Mouse (Mus musculus) adrenal gland, postnatal 14 days (tissue): ENCODE results near the gene Gm17490. TPM values are rescaled to one million over a fixed set of nuclear protein-coding genes. Genes with fewer than 3 reads are reported as not detected.
"Not testable (repeated sequence)": the region's sequence is repeated elsewhere in the genome, so short reads cannot be mapped to it uniquely, and the experiment has no call there.

Experiments used
- DNase-seq: peaks from one replicate; pipeline ENCODE4 v3.0.0; 2021; ENCODE audit warnings: mixed read lengths
- total RNA-seq: library from RNA; stranded (reverse); gene quantifications from 2 replicates; pipeline ENCODE4 v1.2.3, GENCODE M21; 2021

Gm17490 gene
- total RNA-seq, 1 experiment from 2014 or later = not detected

GRCm38 (mm10) chr2:11623726-11624125 lies 2.3 kb downstream of the Gm17490 start:
- DNase-seq = no peak

- no peak for DNase-seq
Measured at GRCm38 (mm10) chr2:11623173-11623572, 2.9 kb downstream of the Gm17490 start.

GRCm38 (mm10) chr2:11619598-11619997 lies 6.5 kb downstream of the Gm17490 start:
- DNase-seq = no peak

- no peak for DNase-seq
Measured at GRCm38 (mm10) chr2:11616846-11617245, 9.2 kb downstream of the Gm17490 start.

GRCm38 (mm10) chr2:11612939-11613338 lies 13.1 kb downstream of the Gm17490 start:
- not testable (repeated sequence) for DNase-seq

DNA sequence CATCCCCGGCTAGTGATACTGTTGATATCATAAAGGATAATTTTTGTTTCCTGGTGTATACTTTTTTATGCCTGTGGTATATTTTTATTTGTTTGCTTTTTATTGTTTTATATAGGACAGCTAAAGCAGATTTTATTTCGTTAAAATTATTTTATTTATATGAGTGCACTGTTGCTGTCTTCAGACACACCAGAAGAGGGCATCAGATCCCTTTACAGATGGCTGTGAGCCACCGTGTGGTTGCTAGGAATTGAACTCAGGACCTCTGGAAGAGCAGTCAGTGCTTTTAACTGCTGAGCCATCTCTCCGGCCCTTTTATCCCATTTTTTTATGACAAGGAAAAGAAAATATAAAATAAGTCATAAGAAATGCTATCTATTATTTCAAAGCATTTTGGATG lies 19.3 kb downstream of the Gm17490 start:
- not testable (repeated sequence) for DNase-seq

- no peak for DNase-seq
Measured at GRCm38 (mm10) chr2:11604911-11605310, 21.2 kb downstream of the Gm17490 start.

DNA sequence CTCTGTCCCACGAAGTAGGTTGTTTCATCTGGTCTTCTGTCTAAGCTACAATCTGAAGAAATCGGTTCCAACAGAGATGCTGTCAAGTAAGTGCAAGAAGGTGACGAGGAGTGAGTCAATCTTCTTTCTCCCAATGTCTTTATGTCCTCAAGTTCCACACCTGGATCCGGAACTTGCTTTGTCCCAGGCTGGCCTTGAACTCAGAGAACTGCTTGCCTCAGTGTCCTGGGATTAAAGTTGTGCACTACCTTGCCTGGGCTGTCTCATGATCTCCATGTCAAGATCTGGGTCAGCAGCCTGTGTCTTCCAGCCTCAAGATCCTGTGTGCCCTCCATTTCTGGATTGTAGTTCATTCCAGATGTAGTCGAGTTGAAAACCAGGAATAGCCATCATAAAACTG lies 22.0 kb downstream of the Gm17490 start, which contains the start of gene Rbm17:
Rbm17 (minus strand) TSS at position 101 of the 400 bp plus-strand sequence.
- DNase-seq = no peak

- peak; percentile 97 for DNase-seq
Measured at GRCm38 (mm10) chr2:11602506-11603489, 23.3 kb downstream of the Gm17490 start.

DNA sequence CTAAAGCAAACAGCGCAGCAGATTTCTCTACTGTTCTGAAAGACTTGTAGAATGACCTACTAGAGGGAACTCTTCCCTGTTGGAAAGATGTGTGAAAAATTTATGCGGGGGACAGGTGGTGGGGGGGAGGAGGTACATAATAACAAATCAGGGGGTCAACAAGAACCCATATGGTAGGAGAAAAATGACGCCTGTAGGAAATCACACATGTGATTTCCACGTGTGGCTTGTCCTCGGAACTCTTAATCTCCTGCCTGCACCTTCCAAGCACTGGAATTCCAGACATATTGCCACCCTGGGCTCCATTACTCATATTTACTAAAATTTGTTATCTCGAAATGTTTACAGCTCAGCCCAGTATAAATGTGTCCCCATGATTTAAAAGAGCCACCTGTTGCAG lies 24.3 kb downstream of the Gm17490 start:
- DNase-seq = no peak

- DNase-seq = no peak
Measured at GRCm38 (mm10) chr2:11597906-11598305, 28.2 kb downstream of the Gm17490 start.

DNA sequence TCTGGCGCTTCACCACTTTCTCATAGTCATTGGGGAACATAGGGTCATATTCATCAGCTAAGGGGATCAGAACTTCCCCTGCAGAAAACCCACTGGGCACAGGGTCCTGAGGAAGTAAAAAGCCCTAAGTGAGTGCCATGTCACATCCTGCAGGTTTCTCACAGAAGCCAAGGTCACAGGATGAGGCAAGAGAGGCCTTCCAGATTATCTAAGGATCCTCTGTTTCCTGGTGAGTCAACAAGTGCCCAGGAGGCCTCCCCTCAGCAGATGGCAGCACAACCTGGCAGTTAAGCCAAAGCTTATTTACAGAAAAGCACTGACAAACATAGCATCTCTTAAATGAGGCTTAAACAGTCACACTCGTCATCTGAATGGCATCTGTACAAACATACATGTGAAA lies 29.4 kb downstream of the Gm17490 start:
- DNase-seq = peak; percentile 61

DNA sequence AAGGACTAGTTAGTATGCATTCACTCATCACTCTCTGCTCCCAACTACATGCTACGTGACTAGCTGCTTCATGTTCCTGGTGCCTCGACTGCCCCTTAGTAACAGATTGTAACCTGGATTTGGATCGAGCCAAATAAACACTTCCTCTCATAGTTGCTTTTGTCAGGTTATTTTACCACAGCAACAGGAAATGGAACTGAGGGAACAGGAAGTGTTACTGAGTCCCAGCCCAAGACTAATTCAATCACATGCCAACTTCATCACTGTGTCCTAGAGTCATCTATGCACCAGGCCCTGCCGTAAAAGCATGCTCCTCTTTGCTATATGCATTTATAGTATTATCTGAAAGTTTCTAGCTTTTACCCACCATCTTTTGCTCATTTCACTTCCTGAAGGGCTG lies 38.1 kb downstream of the Gm17490 start:
- DNase-seq = no peak

DNA sequence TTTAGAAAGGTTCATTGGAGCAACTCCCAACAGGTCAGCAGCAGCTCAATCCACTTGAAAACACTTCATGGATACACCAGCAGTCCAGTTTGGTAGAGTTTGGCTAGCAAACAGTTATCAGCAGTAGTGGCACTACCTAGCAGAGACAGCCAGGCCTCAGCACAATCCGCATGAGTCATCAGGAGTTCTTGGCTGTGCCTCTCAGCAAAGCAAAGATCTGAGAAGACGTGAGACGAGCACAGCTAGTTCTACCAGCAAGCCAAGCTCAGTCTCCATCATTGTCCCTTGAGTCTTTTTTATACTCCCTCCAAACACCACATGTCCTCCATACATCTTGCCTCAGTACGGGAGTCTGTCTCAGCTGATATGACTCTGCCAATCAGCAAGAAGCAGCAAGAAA lies 46.7 kb downstream of the Gm17490 start:
- no peak for DNase-seq

GRCm38 (mm10) chr2:11578187-11578586 lies 47.9 kb downstream of the Gm17490 start:
- DNase-seq = no peak

Other genes starting within 250 kb of the Gm17490 start
- gene Pfkfb3, start 72.2 kb downstream of the Gm17490 start, total RNA-seq = 136 and 152 TPM in 2 replicates
- gene Rbm17, start 22.1 kb downstream of the Gm17490 start, total RNA-seq = 121 and 145 TPM in 2 replicates
- gene Il2ra, start 16.5 kb upstream of the Gm17490 start, total RNA-seq = 0.19 and 1.5 TPM in 2 replicates
- gene Il15ra, start 79.0 kb upstream of the Gm17490 start, total RNA-seq = 50.8 and 59.1 TPM in 2 replicates
- 102 and 118 TPM in 2 replicates for gene Fbh1, start 151.3 kb upstream of the Gm17490 start, total RNA-seq
- 32.9 and 46.8 TPM in 2 replicates for gene Ankrd16, start 151.6 kb upstream of the Gm17490 start, total RNA-seq